In genomic region chr13:52252303-52252702, GRCm38 (mm10) we compare ENCODE assay signal across 15 mouse cellular contexts.
DNase-seq lines count a peak whose midpoint lies in the region; ATAC-seq and TF ChIP-seq lines count a peak whose summit lies in the region.
"Had no signal": no experiment of that assay in that cellular context is flagged by ENCODE, and none has a peak within 500 bp of the region (broad histone marks: within the 10 kb centered on the region; RNA-seq: fewer than 3 reads in every experiment).

No protein-coding gene starts in this region.

- H3K27me3 ChIP-seq in ES-Bruce4 (ENCODE audit: control insufficient read depth, insufficient read depth, low read length, poor library complexity, severe bottlenecking), result no peaks in the 10 kb centered on the region
- H3K27me3 ChIP-seq in liver, postnatal 0 days (ENCODE audit: insufficient read depth, low read length), result no peaks in the 10 kb centered on the region
- H3K27me3 ChIP-seq: CH12.LX; embryonic facial prominence, embryonic 12.5 days; forebrain, embryonic 15.5 days had no signal

- H3K27ac ChIP-seq in ES-Bruce4 (ENCODE audit: insufficient read depth, low read length) (no peak overlapping the region), ES-E14 (ENCODE audit: insufficient read depth, low read depth, low read length, poor library complexity, severe bottlenecking) (no peak overlapping the region)
- H3K27ac ChIP-seq in liver, postnatal 0 days (ENCODE audit: low read depth), result no peak overlapping the region
- H3K27ac ChIP-seq: embryonic facial prominence, embryonic 10.5 days; embryonic facial prominence, embryonic 12.5 days; forebrain, embryonic 13.5 days; forebrain, embryonic 15.5 days had no signal

- TF ChIP-seq POLR2A in ES-Bruce4 (IDR thresholded peaks at IDR 0.05; ENCODE audit: insufficient read depth, low read length), result no peak

- WGBS in liver, postnatal 0 days (ENCODE audit: insufficient replicate concordance), result 62% methylated on average over 4 of the region's 4 CpGs

- DNase-seq in ES-E14 (ENCODE audit: low read depth, low spot score) (peak; percentile 51), ZHBTc4 (ENCODE audit: low read depth, low spot score) (peak; percentile 82)
- DNase-seq in frontal cortex, postnatal 36 days (ENCODE audit: low spot score in 2 of 2), result no peak
- DNase-seq in liver, postnatal 0 days, result no peak
- DNase-seq: adrenal gland, adult 2 months; adrenal gland, postnatal 10 days; adrenal gland, postnatal 36 days; cerebellum, adult 11-12 months had no signal

- no peak overlapping the region for H3K4me2 ChIP-seq in liver, postnatal 0 days (ENCODE audit: low read depth, low read length)
- H3K4me2 ChIP-seq: embryonic facial prominence, embryonic 12.5 days; forebrain, embryonic 13.5 days; forebrain, embryonic 15.5 days had no signal

- H3K4me3 ChIP-seq in ES-Bruce4 (ENCODE audit: low read depth, low read length) (no peak overlapping the region), ES-E14 (ENCODE audit: insufficient read depth in 1 of 2, low read depth in 1 of 2, low read length in 2 of 2, poor library complexity in 1 of 2, severe bottlenecking in 1 of 2) (no peak overlapping the region)
- no peak overlapping the region for H3K4me3 ChIP-seq in liver, postnatal 0 days (ENCODE audit: low read depth, low read length)
- H3K4me3 ChIP-seq: embryonic facial prominence, embryonic 10.5 days; embryonic facial prominence, embryonic 12.5 days; forebrain, embryonic 13.5 days; forebrain, embryonic 15.5 days had no signal

- TF ChIP-seq CTCF in ES-Bruce4 (IDR thresholded peaks at IDR 0.05; ENCODE audit: low read depth, low read length), result no peak
- no peak for TF ChIP-seq CTCF in liver, postnatal 0 days (IDR thresholded peaks at IDR 0.05; ENCODE audit: low read depth)

- H3K9ac ChIP-seq in ES-Bruce4 (ENCODE audit: low read depth, poor library complexity, severe bottlenecking) (no peak overlapping the region), ES-E14 (ENCODE audit: insufficient read depth, low read depth, low read length, poor library complexity, severe bottlenecking) (no peak overlapping the region)
- no peak overlapping the region for H3K9ac ChIP-seq in liver, postnatal 0 days (replicated peaks)
- H3K9ac ChIP-seq: embryonic facial prominence, embryonic 12.5 days; forebrain, embryonic 13.5 days; forebrain, embryonic 15.5 days; forebrain, postnatal 0 days had no signal

- H3K36me3 ChIP-seq in ES-Bruce4 (ENCODE audit: control insufficient read depth, insufficient read depth, low read length, poor library complexity, severe bottlenecking) (no peaks in the 10 kb centered on the region), ES-E14 (ENCODE audit: control insufficient read depth, insufficient read depth, low read length, poor library complexity, severe bottlenecking) (no peaks in the 10 kb centered on the region)
- no peaks in the 10 kb centered on the region for H3K36me3 ChIP-seq in liver, postnatal 0 days (replicated peaks; ENCODE audit: insufficient read depth, low read length)
- H3K36me3 ChIP-seq: embryonic facial prominence, embryonic 10.5 days; embryonic facial prominence, embryonic 12.5 days; forebrain, embryonic 15.5 days had no signal

- H3K9me3 ChIP-seq in ES-Bruce4 (replicated peaks; ENCODE audit: control insufficient read depth, insufficient read depth, low read length, poor library complexity, severe bottlenecking) (no peaks in the 10 kb centered on the region), ES-E14 (ENCODE audit: control insufficient read depth, insufficient read depth, low read depth, low read length) (no peaks in the 10 kb centered on the region)
- no peaks in the 10 kb centered on the region for H3K9me3 ChIP-seq in liver, postnatal 0 days (ENCODE audit: low read length)
- H3K9me3 ChIP-seq: embryonic facial prominence, embryonic 10.5 days; embryonic facial prominence, embryonic 12.5 days; forebrain, embryonic 13.5 days; forebrain, embryonic 15.5 days had no signal

- no peak for ATAC-seq in liver, postnatal 0 days
- ATAC-seq: forebrain, embryonic 13.5 days had no signal

- TF ChIP-seq EP300 in ES-Bruce4 (IDR thresholded peaks at IDR 0.05; ENCODE audit: insufficient read depth, low read depth, low read length), result peak; percentile 96
- TF ChIP-seq EP300 in liver, postnatal 0 days (IDR thresholded peaks at IDR 0.05; ENCODE audit: low read depth), result no peak

- H3K4me1 ChIP-seq in ES-Bruce4 (ENCODE audit: control insufficient read depth, insufficient read depth, low read length), result peaks cover 5% of the 10 kb centered on the region
- H3K4me1 ChIP-seq in ES-E14 (ENCODE audit: control insufficient read depth in 2 of 2, insufficient read depth in 2 of 2, low read length in 2 of 2, poor library complexity in 1 of 2), result peaks cover 0 to 6% of the 10 kb centered on the region in 2 experiments; a peak in 3 of 4 replicates
- H3K4me1 ChIP-seq in liver, postnatal 0 days (ENCODE audit: insufficient read depth), result no peaks in the 10 kb centered on the region
- H3K4me1 ChIP-seq: embryonic facial prominence, embryonic 12.5 days; forebrain, embryonic 13.5 days; forebrain, embryonic 15.5 days had no signal

- in situ Hi-C loops in ES-E14 (cut with MboI; ENCODE audit: low sequenced_read_pairs in 2 of 2, unreplicated experiment in 2 of 2), result loop anchor here (5.0 to 25.0 kb wide), 4 partner anchors 282 to 385 kb away; partner anchors contain the start of gene Diras2 (in 2 of the 2)

TF ChIP-seq in ES-E14, 5 proteins besides CTCF, POLR2A, EP300 and RAD21:
- no peak for TF ChIP-seq ZC3H11A (IDR thresholded peaks at IDR 0.05; ENCODE audit: borderline replicate concordance, low read depth, low read length)

Comparison
In these comparisons a context has a peak if more than half of its experiments do, and no peak if none do; other contexts are left out.
1. DNase-seq: peak in ES-E14 (single experiment) and ZHBTc4 (single experiment); none in frontal cortex, postnatal 36 days (0 of 2) and liver, postnatal 0 days (single experiment).